Mouse (Mus musculus) R1 (cell line): ENCODE measurements around the gene Fcnb.
A peak's percentile ranks its signal among the peaks of the same experiment; 100 is the strongest.

Experiments used
- DNase-seq: peaks from one replicate; pipeline ENCODE4 v3.0.0-alpha.2; 2018; ENCODE audit warnings: low read depth, low spot score

Gene Fcnb

GRCm38 (mm10) chr2:28084768-28085167, at the start of gene Fcnb:
Gene Fcnb (minus strand): TSS chr2:28084885.
- DNase-seq: no peak

- no peak for DNase-seq
Measured at GRCm38 (mm10) chr2:28133833-28134232, 49.1 kb upstream of the Fcnb start.

- no peak for DNase-seq
Measured at GRCm38 (mm10) chr2:28132117-28132516, 47.4 kb upstream of the Fcnb start.

- DNase-seq: no peak
Measured at GRCm38 (mm10) chr2:28126763-28127438, 42.2 kb upstream of the Fcnb start.

- DNase-seq: no peak
Measured at GRCm38 (mm10) chr2:28123910-28124309, 39.2 kb upstream of the Fcnb start.

- DNase-seq: no peak
Measured at GRCm38 (mm10) chr2:28121309-28121708, 36.6 kb upstream of the Fcnb start.

GRCm38 (mm10) chr2:28120342-28120741, 35.7 kb upstream of the Fcnb start:
- DNase-seq: peak; percentile 49

GRCm38 (mm10) chr2:28118518-28119116, 33.9 kb upstream of the Fcnb start:
- no peak for DNase-seq

GRCm38 (mm10) chr2:28117490-28118308, 33.0 kb upstream of the Fcnb start:
- DNase-seq: no peak

GRCm38 (mm10) chr2:28108763-28109162, 24.1 kb upstream of the Fcnb start:
- DNase-seq: no peak

GRCm38 (mm10) chr2:28106002-28106401, 21.3 kb upstream of the Fcnb start:
- DNase-seq: peak; percentile 27

- DNase-seq: peak; percentile 30
Measured at GRCm38 (mm10) chr2:28103653-28104052, 19.0 kb upstream of the Fcnb start.

GRCm38 (mm10) chr2:28101892-28102291, 17.2 kb upstream of the Fcnb start:
- no peak for DNase-seq

- no peak for DNase-seq
Measured at GRCm38 (mm10) chr2:28100796-28101483, 16.3 kb upstream of the Fcnb start.

- DNase-seq: no peak
Measured at GRCm38 (mm10) chr2:28098547-28099505, 14.1 kb upstream of the Fcnb start.

GRCm38 (mm10) chr2:28096751-28097309, 12.1 kb upstream of the Fcnb start:
- DNase-seq: no peak

- no peak for DNase-seq
Measured at GRCm38 (mm10) chr2:28092099-28092498, 7.4 kb upstream of the Fcnb start.

- DNase-seq: no peak
Measured at GRCm38 (mm10) chr2:28091042-28091441, 6.4 kb upstream of the Fcnb start.

GRCm38 (mm10) chr2:28090299-28091008, 5.8 kb upstream of the Fcnb start:
- DNase-seq: no peak

GRCm38 (mm10) chr2:28089095-28089494, 4.4 kb upstream of the Fcnb start:
- no peak for DNase-seq
